Mouse (Mus musculus): ENCODE results near the gene Hadha. TPM values are rescaled to one million over a fixed set of nuclear protein-coding genes. Genes with fewer than 3 reads are reported as not detected.

Gene Hadha
- polyA plus RNA-seq, 1 experiment: 29.4 TPM

DNA sequence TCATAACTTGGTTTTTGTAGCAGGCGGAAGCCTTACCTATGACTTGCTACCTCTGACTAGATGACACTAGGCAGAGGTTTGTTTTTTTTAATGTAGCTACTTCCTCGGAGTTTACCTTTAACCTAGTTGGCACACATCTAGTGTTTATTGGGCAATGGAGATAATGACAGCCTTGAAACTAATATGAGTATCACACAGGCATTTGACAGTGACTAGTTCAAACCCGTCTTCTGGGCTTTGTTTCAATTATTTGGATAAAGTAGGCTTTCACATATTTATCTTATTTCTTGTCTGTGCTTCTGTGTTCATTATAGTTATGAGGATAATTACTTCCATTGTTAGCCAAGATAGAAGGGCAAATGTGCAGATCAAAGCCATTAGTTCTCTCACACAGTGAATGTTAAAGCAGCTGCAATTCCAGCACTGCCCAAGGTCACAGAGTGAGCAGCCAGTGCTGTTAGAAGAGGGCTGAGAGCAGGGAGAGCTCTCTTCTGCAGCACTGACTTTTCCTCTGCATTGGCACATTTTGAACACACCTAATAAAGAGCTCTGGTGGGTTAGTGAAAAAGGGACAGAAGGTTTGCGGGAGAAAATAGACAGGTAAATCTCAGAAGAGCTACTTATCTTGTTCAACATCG is 15.5 kb upstream of the Hadha start:
- no peak for DNase-seq (ENCODE audit: low read depth in 1 of 2, low spot score in 2 of 2)
- H3K36me3 ChIP-seq (ENCODE audit: control insufficient read depth, insufficient read depth, low read length): peaks cover 29% of the 10 kb centered on the region
- H3K4me3 ChIP-seq (ENCODE audit: extremely low read depth, insufficient read depth, insufficient read length): no peak overlapping the region
- H3K4me1 ChIP-seq (ENCODE audit: control insufficient read depth, insufficient read depth, insufficient read length): no peaks in the 10 kb centered on the region
- WGBS: 91% methylated on average over 5 of the region's 5 CpGs
- no peak overlapping the region for H3K27ac ChIP-seq (ENCODE audit: insufficient read depth, low read length)
- no peak for TF ChIP-seq POLR2A (IDR thresholded peaks at IDR 0.05; ENCODE audit: low read depth, low read length)
- no peak for TF ChIP-seq CTCF (IDR thresholded peaks at IDR 0.05; ENCODE audit: extremely low read depth, insufficient read depth, insufficient read length, insufficient replicate concordance)
- no peaks in the 10 kb centered on the region for H3K27me3 ChIP-seq (ENCODE audit: control insufficient read depth, insufficient read depth, low read length)

DNA sequence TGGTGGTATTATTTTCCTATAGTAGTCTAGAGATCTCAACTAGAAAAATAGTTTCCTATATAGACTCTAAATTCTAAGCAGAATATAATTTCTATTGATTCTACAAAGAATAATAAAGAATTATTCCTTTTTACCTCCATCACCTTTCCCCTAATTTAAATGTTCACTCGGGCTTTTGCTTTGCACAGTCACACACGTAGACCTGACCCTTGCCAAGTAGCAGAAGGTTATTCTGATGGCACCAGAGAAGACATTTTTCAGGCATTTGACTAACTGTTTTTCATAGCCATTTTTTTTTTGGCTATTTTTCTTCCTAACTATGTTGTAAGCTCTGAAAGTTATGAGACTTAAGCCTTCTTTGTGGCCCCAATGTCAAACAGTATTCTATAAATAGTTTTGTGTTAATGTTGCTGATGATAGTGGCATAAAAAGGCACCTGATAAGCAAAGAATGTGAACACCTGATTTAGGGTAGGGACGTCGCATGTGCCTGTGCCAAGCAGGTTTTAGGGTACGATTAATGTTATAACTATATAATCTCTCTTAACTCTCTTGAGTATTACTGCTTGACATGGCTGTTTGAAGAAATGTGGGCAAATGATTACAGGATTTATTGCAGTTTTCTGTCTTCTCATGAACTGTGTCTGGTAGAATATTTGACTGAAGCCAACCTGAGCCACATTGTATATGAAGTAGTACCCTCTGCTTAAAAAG is 10.4 kb upstream of the Hadha start:
- H3K36me3 ChIP-seq (ENCODE audit: control insufficient read depth, insufficient read depth, low read length): peaks cover 10% of the 10 kb centered on the region
- H3K4me1 ChIP-seq (ENCODE audit: control insufficient read depth, insufficient read depth, insufficient read length): no peaks in the 10 kb centered on the region
- H3K27ac ChIP-seq (ENCODE audit: insufficient read depth, low read length): no peak overlapping the region
- DNase-seq (ENCODE audit: low read depth in 1 of 2, low spot score in 2 of 2): no peak
- H3K27me3 ChIP-seq (ENCODE audit: control insufficient read depth, insufficient read depth, low read length): no peaks in the 10 kb centered on the region
- TF ChIP-seq CTCF (IDR thresholded peaks at IDR 0.05; ENCODE audit: extremely low read depth, insufficient read depth, insufficient read length, insufficient replicate concordance) (no peak), POLR2A (IDR thresholded peaks at IDR 0.05; ENCODE audit: low read depth, low read length) (no peak)
- 81% methylated on average over 5 of the region's 5 CpGs for WGBS
- no peak overlapping the region for H3K4me3 ChIP-seq (ENCODE audit: extremely low read depth, insufficient read depth, insufficient read length)

DNA sequence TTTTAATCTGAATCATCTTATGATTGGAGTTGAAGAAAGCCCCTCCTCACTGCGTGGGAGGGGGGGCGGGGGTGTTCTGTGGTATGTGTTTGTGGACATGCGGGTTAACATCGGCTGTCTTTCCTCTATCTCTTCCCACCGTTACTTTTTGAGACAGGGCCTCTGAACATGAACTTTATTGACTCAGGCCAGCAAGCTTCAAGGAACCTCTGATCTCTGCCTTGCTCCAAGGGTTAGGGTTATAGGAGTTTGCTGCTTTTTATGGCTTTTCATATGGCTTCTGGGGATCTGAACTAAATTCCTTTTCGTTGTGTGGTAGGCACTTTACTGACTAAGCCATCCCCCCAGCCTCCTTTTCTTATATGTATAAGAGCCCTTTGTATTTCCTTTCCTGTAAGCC is 7.4 kb upstream of the Hadha start:
- DNase-seq (ENCODE audit: low read depth in 1 of 2, low spot score in 2 of 2): no peak
- no peak for TF ChIP-seq POLR2A (IDR thresholded peaks at IDR 0.05; ENCODE audit: low read depth, low read length)
- no peak for TF ChIP-seq CTCF (IDR thresholded peaks at IDR 0.05; ENCODE audit: extremely low read depth, insufficient read depth, insufficient read length, insufficient replicate concordance)
- H3K27ac ChIP-seq (ENCODE audit: insufficient read depth, low read length): no peak overlapping the region
- H3K4me3 ChIP-seq (ENCODE audit: extremely low read depth, insufficient read depth, insufficient read length): no peak overlapping the region
- no peaks in the 10 kb centered on the region for H3K4me1 ChIP-seq (ENCODE audit: control insufficient read depth, insufficient read depth, insufficient read length)
- WGBS: 87% methylated on average over 6 of the region's 6 CpGs
- no peaks in the 10 kb centered on the region for H3K27me3 ChIP-seq (ENCODE audit: control insufficient read depth, insufficient read depth, low read length)
- H3K36me3 ChIP-seq (ENCODE audit: control insufficient read depth, insufficient read depth, low read length): 0 out of 2 replicates have a peak, but pooled peaks cover 1% of the 10 kb centered on the region

DNA sequence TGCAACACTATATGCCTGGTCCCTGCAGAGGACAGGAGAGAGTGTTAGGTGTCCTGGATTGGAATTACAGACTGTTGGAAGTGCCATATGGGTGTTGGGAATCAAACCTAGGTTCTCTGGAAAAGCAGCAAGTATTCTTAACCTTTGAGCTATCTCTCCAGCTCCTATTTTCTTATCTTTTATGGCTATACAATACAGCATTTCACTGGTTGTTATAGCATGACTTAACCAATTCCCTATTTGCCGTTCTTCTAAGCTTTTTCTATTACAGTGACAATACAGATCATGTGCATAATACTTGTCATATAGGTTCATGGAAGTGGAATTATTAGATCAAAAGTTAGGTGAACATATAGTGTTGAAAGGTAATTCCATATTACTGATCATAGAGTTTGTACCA is 6.9 kb upstream of the Hadha start:
- 0 out of 2 replicates have a peak, but pooled peaks cover 1% of the 10 kb centered on the region for H3K36me3 ChIP-seq (ENCODE audit: control insufficient read depth, insufficient read depth, low read length)
- 94% methylated on average over 1 of the region's 1 CpGs for WGBS
- no peak overlapping the region for H3K27ac ChIP-seq (ENCODE audit: insufficient read depth, low read length)
- no peaks in the 10 kb centered on the region for H3K4me1 ChIP-seq (ENCODE audit: control insufficient read depth, insufficient read depth, insufficient read length)
- no peak overlapping the region for H3K4me3 ChIP-seq (ENCODE audit: extremely low read depth, insufficient read depth, insufficient read length)
- no peak for DNase-seq (ENCODE audit: low read depth in 1 of 2, low spot score in 2 of 2)
- TF ChIP-seq POLR2A (IDR thresholded peaks at IDR 0.05; ENCODE audit: low read depth, low read length) (no peak), CTCF (IDR thresholded peaks at IDR 0.05; ENCODE audit: extremely low read depth, insufficient read depth, insufficient read length, insufficient replicate concordance) (no peak)
- H3K27me3 ChIP-seq (ENCODE audit: control insufficient read depth, insufficient read depth, low read length): no peaks in the 10 kb centered on the region

DNA sequence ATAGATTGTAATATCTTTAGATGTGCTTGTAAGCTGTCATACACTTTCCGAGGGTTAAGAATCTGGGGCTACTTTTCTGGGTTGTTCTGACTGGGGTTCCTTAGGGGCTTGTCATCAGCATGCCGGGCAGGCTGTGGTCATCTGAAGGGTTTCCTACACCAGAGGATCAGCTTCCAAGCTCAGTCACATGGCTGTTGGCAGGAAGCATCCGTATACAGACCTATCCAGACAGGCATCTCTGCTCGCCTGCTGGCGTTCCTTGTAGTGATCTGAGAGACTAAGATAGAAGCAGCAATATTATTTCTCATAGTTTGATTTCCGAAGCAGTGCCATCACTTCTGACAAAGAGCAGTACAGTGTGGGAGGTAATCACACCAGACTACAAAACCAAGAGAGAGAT is 4.6 kb upstream of the Hadha start:
- H3K27ac ChIP-seq (ENCODE audit: insufficient read depth, low read length): no peak overlapping the region

DNA sequence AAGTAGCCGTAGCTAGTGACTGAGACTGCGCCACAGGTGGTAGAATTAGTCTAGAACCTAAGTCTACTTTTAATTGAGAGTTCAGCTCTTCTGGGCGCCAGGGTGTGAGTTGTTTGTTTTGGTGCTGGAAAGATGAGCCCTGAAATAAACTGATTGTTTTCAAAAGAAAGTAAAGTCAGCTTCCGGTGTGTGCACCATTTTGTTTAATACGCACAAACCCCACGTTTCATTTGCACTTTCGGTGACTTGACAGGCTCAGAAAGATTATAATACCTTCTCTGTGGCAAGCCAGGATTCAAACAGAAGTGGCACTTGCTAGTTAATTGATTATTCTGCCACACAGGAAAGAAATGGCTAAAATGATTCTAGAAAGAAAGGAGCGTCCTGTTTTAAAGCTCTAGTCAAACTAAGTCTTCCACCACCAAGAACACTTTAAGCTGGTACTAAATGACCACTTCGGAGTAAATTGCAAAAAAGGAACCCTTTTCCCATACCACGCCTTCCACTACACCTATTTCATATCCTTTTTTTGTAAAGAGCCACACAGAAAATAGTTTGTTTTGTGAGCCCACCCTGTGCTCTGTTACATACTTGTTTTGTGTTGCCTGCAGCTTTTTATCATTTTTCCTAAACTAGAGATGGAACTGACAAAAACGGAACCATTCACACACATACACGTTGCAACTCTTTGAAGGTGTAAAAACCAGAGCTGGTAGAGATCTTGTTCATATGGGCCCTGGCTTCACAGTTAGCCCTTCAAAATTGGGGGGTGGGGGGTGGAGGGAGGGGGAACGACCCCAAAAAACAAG is 1.1 kb upstream of the Hadha start:
- Histone ChIP-seq H3K4me1 (ENCODE audit: control insufficient read depth, insufficient read depth, insufficient read length) (no peaks in the 10 kb centered on the region), H3K27me3 (ENCODE audit: control insufficient read depth, insufficient read depth, low read length) (no peaks in the 10 kb centered on the region), H3K4me3 (ENCODE audit: extremely low read depth, insufficient read depth, insufficient read length) (peak overlapping the region; percentile 93), H3K27ac (ENCODE audit: insufficient read depth, low read length) (peak overlapping the region; percentile 98), H3K36me3 (ENCODE audit: control insufficient read depth, insufficient read depth, low read length) (no peaks in the 10 kb centered on the region)
- DNase-seq (ENCODE audit: low read depth in 1 of 2, low spot score in 2 of 2): no peak
- TF ChIP-seq POLR2A (IDR thresholded peaks at IDR 0.05; ENCODE audit: low read depth, low read length) (no peak), CTCF (IDR thresholded peaks at IDR 0.05; ENCODE audit: extremely low read depth, insufficient read depth, insufficient read length, insufficient replicate concordance) (no peak)
- 9% methylated on average over 13 of the region's 13 CpGs for WGBS

More for the DNA sequence above, 4.6 kb upstream of the Hadha start:
- H3K4me3 ChIP-seq (ENCODE audit: extremely low read depth, insufficient read depth, insufficient read length): no peak overlapping the region
- DNase-seq (ENCODE audit: low read depth in 1 of 2, low spot score in 2 of 2): no peak
- no peaks in the 10 kb centered on the region for H3K4me1 ChIP-seq (ENCODE audit: control insufficient read depth, insufficient read depth, insufficient read length)
- 93% methylated on average over 6 of the region's 6 CpGs for WGBS
- TF ChIP-seq POLR2A (IDR thresholded peaks at IDR 0.05; ENCODE audit: low read depth, low read length) (no peak), CTCF (IDR thresholded peaks at IDR 0.05; ENCODE audit: extremely low read depth, insufficient read depth, insufficient read length, insufficient replicate concordance) (no peak)
- no peaks in the 10 kb centered on the region for H3K36me3 ChIP-seq (ENCODE audit: control insufficient read depth, insufficient read depth, low read length)
- H3K27me3 ChIP-seq (ENCODE audit: control insufficient read depth, insufficient read depth, low read length): no peaks in the 10 kb centered on the region
